Mouse (Mus musculus): ENCODE measurements around the gene Pomgnt1.

Gene Pomgnt1

DNA sequence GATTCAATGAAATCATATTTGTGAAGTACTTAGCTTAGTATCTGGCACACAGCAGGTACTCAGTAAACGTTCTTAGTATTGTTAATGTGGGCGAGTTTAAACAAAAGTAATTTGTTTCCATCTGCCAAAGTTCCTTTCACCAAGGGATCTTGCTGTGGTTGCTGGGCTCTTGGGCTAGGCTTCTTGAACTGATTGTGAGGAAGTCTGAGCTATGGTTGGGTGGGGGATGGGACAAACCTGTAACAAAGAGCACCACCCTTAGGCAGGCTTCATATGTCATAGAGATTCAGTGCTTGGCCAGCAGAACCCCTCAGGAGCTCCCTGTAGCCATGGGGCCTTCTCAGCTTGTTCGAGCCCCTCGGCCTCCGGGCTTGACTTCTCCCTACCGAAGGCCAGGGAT lies 49.4 kb downstream of the Pomgnt1 start, which contains the start of the genes 1700042G07Rik and Gm49337:
TSS of gene 1700042G07Rik (plus strand) at position 301 of the 400 bp plus-strand sequence.
TSS of gene Gm49337 (plus strand) at position 313 of the 400 bp plus-strand sequence.
- no peak for DNase-seq (ENCODE audit: low spot score in 2 of 2)

DNA sequence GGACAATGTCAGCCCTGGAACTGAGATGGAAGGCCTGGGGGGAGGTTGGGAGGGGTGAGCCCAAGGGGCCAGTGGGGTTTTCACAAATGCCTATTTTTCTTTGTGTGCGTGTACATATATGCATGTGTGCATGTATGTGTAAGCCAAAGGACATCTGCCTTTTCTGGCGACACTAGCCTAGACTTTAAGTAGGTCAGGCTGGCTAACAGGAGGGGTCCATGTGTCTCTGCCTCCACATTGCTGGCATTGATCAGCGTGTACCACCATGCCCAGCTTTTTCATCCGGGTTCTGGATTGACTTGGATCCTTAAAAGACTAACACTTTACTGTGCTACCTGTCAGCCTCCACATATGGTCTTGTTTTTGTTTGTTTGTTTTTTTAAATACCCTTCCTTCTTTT lies 50.1 kb downstream of the Pomgnt1 start:
- no peak for DNase-seq (ENCODE audit: low spot score in 2 of 2)

DNA sequence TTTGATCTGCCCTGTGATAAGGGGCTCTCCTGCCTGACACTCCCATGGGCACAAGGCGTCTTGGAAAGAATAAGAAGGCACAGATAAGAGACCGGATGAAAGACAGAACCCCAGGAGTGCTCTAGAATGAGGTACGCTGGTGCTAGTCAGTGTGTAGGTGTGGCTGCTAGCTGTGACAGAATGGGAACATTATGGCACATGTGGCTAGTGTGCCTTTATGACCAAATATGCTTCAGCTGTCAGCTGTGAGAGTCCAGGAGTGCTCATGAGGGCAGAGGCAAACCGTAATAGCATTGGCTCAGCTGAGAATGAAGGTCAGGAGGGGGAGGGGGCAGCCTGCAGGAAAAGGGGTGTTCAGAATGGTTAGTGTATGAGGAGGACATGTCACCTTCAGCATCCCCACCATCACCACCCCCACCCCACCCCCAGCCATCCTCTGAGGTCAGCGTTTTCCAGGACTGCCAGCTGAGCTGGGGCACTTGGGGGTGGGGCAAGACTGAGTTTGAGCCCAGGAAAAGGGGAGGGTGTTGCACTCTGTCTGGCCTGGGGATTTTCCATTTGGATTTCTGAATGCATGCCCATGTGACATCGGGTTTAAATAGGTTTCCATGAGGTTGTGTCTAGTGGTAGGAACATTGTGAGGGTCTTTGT lies 51.0 kb downstream of the Pomgnt1 start:
- DNase-seq (ENCODE audit: low spot score in 2 of 2), result no peak

DNA sequence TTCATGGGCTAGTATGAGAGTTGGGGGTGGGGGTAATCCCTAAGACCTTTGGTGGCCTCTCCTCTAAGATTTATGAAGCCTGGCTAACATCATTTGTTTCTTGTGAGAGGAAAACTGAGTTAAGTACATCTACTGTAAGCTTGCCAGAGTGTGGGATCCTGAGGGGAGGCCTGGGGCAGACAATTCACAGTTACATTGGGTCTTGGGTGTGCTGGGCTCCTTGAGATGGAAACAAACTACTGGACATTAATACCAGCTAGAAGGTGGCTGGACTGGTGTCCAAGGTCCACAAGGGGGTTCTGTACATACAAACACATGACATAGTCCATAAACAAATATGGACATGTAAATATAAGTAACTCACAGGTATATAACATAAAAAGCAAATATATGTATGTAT lies 51.5 kb downstream of the Pomgnt1 start:
- no peak for DNase-seq (ENCODE audit: low spot score in 2 of 2)

DNA sequence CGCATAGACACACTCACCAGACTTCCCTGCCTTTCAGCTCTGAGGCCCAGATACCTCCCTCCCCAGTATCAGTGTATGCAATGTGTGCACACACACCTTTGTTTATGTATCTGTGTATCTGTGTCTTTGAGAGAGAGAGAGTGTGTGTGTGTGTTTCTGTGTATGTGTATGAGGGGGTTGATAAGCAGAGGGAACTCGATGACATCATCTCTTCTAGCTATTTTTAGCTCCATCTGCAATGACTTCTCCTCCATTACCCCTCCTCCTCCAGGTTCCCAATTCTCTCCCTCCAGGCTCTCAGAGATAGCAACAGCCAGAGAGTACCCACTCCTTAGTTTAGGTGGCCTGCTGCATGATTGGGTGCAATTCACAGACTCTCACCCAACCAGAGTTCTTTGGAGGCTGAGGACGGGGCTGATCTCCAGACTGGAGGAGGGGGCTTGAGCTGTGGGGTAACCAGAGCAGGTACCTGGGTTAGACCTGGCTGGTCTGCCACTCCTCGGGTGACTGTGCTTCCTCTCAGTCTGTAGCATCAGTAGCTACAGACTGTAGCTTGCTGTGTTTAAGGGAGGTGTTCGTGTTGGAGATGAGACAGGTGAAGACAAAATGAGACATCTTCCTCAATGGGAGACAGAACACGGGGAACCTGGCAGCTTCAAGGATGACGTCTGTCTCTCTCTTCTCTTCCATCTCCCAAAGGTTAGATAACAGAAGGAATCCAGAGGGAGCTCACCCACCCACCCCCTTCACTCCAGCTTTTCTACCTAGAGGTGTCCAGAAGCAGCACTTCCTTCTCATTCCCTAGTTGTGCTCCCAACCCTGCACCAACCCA lies 52.3 kb downstream of the Pomgnt1 start:
- DNase-seq (ENCODE audit: low spot score in 2 of 2), result peak; percentile 62 to 66

DNA sequence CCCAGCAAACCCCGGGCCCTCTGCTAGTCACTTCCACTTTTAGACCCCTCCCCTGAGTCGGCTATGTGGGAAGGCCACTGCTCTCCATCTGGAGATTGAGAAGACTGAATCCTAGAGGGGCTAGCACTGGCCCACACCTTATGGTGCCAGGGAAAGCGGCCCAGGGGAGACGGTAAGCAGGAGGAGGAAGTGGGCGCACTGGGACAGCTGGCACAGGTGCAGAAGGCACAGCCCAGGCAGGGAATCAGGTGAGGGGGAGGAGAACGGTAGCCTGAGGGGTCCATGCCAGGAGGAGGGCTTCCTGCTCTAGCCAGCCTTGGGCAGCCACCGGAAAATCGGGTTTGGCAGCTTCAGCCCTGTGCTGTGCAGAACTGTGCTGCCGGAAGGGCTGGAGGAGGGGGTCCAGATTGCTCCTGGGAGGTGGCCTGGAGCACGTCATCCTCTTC lies 52.9 kb downstream of the Pomgnt1 start:
- peak in 1 of 2 experiments; percentile 81 for DNase-seq (ENCODE audit: low spot score in 2 of 2)

- no peak for DNase-seq (ENCODE audit: low spot score in 2 of 2)
Observed at GRCm38 (mm10) chr4:116177140-116177539, 53.5 kb downstream of the Pomgnt1 start.

DNA sequence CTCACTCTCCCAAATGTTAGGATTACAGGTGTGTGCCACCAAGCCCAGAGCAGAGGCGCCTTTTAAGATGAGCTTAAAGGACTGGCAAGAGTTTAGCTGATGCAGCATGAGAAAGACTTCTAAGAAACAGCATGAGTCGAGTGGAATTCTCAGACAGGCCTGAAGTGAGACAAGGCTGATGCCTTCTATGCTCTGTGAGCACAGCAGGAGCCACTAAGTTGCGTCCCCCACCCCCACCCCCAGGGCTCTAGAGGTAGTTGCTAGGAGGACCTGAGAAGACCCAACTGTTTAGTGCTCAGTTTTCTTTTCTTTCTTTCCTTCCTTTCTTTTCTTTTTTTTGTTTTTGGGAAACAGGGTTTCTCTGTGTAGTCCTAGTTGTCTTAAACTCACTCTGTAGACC lies 58.4 kb downstream of the Pomgnt1 start:
- no peak for DNase-seq (ENCODE audit: low spot score in 2 of 2)

GRCm38 (mm10) chr4:116182745-116183144 lies 59.1 kb downstream of the Pomgnt1 start:
- peak in 1 of 2 experiments; percentile 26 for DNase-seq (ENCODE audit: low spot score in 2 of 2)

DNA sequence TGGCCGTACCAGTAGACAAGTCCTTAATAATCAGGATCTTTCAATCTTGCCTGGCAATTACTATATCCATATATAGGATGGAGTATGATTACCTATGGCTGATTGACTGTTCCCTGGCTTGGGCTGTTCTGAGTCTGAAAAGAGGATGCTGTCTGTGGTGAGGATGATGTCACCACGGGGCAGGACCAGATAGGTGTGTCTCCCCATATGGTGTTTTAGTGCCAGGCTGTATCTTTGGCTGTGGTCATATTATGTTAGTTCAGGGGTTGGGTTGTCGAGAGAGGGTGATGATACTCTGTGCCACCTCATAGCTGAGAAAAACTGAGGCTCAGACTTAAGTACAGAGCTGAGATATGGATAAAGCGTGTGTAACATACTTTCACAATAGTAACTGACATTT lies 61.4 kb downstream of the Pomgnt1 start:
- no peak for DNase-seq (ENCODE audit: low spot score in 2 of 2)

GRCm38 (mm10) chr4:116192286-116192835 lies 68.7 kb downstream of the Pomgnt1 start:
- DNase-seq (ENCODE audit: low spot score in 2 of 2), result no peak

DNA sequence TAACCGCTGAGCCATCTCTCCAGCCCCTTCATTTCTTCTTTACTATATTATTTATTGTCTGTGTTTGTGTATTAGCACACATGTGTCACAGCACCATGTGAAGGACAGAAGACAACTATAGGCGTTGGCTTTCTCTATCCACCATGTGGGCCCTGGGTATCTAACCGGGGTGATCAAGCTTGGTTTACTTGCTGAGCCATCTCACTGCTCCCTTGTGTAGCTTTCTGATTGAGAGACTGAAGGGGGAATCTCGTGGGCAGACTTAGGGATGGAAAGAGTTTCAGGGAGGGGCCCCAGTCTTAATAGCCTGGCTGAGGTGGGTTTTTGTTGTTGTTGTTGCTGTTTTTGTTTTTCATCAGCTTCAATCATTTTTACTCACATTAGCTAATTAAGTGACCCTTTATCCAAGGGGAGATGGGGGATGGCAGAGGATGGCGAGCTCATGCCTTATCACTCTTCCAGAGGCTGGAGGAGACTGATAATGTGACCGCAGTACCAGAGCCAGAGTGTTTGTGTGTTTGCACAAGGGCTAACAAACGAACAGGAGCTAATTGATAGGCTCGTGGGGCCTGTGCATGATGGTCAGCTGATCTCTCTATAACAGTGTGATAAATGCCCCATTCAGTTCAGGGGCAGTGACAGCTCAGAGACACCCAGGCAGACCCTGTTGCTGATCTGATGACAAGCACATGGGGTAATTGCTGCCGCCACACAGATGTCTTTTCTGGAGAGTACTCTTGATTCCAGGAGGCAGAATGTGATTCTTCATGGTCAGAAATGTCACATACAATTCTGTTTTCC lies 70.1 kb downstream of the Pomgnt1 start:
- DNase-seq (ENCODE audit: low spot score in 2 of 2), result no peak

- no peak for DNase-seq (ENCODE audit: low spot score in 2 of 2)
Observed at GRCm38 (mm10) chr4:116198422-116198821, 74.8 kb downstream of the Pomgnt1 start.

DNA sequence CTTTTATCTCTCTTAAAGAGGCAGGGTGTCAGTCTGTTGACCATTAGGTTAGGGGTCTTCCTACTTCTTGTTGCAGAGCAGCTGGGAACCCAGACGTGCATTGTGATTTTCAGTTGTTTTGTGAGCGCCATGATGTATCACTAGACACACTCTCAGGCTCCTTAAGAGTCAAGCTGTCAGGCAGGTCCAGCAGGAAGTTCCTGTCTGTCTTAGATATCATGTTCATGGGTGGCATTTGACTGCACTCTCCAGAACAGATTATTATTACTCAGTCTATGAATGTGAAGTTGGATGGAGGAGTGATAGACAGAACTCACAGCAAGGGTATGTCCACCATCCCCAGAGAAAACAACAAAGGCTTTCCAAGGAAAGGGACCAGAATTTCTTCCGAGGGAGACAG lies 80.8 kb downstream of the Pomgnt1 start:
- no peak for DNase-seq (ENCODE audit: low spot score in 2 of 2)

GRCm38 (mm10) chr4:116206531-116206930 lies 82.9 kb downstream of the Pomgnt1 start:
- no peak for DNase-seq (ENCODE audit: low spot score in 2 of 2)

DNA sequence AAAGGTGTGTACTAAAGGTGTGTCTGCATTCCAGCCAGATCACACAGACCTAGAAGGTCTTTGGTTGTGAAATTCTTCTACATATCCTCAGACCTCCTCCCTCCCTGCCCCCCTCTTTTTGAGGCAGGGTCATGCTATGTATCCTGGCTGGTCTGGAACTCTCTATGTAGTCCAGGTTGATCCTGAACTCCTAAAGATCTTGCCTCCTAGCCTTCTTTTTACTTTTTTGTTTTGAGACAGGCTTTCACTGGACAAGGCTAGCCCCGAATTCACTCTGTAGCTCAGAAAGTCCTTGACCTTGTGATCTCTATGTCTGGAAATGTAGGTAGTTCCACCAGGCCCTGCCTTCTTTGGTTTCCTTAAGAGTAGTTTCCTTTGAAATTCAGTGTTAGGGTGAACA lies 85.3 kb downstream of the Pomgnt1 start:
- no peak for DNase-seq (ENCODE audit: low spot score in 2 of 2)
